Mouse (Mus musculus): ENCODE measurements around the gene Slc45a2. TPM values are rescaled to one million over a fixed set of nuclear protein-coding genes. Genes with fewer than 3 reads are reported as not detected.

Gene Slc45a2
- polyA plus RNA-seq, 1 experiment = not detected

- H3ac ChIP-seq (ENCODE audit: control insufficient read depth, insufficient read length) = no peak overlapping the region
- H3K36me3 ChIP-seq (ENCODE audit: control insufficient read depth, insufficient read depth) = no peaks in the 10 kb centered on the region
- no peak overlapping the region for H3K4me2 ChIP-seq (ENCODE audit: low read depth)
- H3K4me3 ChIP-seq = no peak overlapping the region
- no peaks in the 10 kb centered on the region for H3K27me3 ChIP-seq (ENCODE audit: control insufficient read depth, insufficient read depth, insufficient read length)
- TF ChIP-seq E2F4 (IDR thresholded peaks at IDR 0.05; ENCODE audit: insufficient read depth) = no peak
- no peak for TF ChIP-seq USF1 (IDR thresholded peaks at IDR 0.05; ENCODE audit: low read depth)
- no peak for TF ChIP-seq SRF (IDR thresholded peaks at IDR 0.05; ENCODE audit: control insufficient read depth, insufficient read length, low read depth)
- no peak for TF ChIP-seq CEBPB (IDR thresholded peaks at IDR 0.05; ENCODE audit: insufficient read depth, poor library complexity, severe bottlenecking)
- no peak for TF ChIP-seq MYOG (IDR thresholded peaks at IDR 0.05; ENCODE audit: control insufficient read depth in 1 of 3, insufficient read depth in 1 of 3, insufficient read length in 2 of 3, low read depth in 2 of 3)
- no peak for TF ChIP-seq MAX (IDR thresholded peaks at IDR 0.05; ENCODE audit: low read depth)
- no peak for TF ChIP-seq TCF12 (IDR thresholded peaks at IDR 0.05; ENCODE audit: insufficient read depth, poor library complexity, severe bottlenecking)
- no peak for TF ChIP-seq MYOD1 (IDR thresholded peaks at IDR 0.05; ENCODE audit: control insufficient read depth in 1 of 3, insufficient read length in 2 of 3, low read depth in 2 of 3)
- TF ChIP-seq POLR2AphosphoS2 (IDR thresholded peaks at IDR 0.05; ENCODE audit: insufficient read length, low read depth) = no peak
- no peak for TF ChIP-seq TCF3 (IDR thresholded peaks at IDR 0.05; ENCODE audit: insufficient read length, low read depth)
- no peak for TF ChIP-seq REST (IDR thresholded peaks at IDR 0.05; ENCODE audit: insufficient read depth, insufficient read length)
- no peak for TF ChIP-seq POLR2A (IDR thresholded peaks at IDR 0.05; ENCODE audit: insufficient read length, low read depth)
- no peaks in the 10 kb centered on the region for H3K79me2 ChIP-seq (ENCODE audit: control insufficient read depth, insufficient read depth)
Measured at GRCm38 (mm10) chr15:11067891-11068290, 67.4 kb downstream of the Slc45a2 start.

GRCm38 (mm10) chr15:11075726-11076361 is 75.3 kb downstream of the Slc45a2 start:
- no peaks in the 10 kb centered on the region for H3K27me3 ChIP-seq (ENCODE audit: control insufficient read depth, insufficient read depth, insufficient read length)
- H3K79me2 ChIP-seq (ENCODE audit: control insufficient read depth, insufficient read depth) = no peaks in the 10 kb centered on the region
- no peak overlapping the region for H3K4me3 ChIP-seq
- TF ChIP-seq MAX (IDR thresholded peaks at IDR 0.05; ENCODE audit: low read depth) (no peak), SRF (IDR thresholded peaks at IDR 0.05; ENCODE audit: control insufficient read depth, insufficient read length, low read depth) (no peak), MYOG (IDR thresholded peaks at IDR 0.05; ENCODE audit: control insufficient read depth in 1 of 3, insufficient read depth in 1 of 3, insufficient read length in 2 of 3, low read depth in 2 of 3) (no peak), CEBPB (IDR thresholded peaks at IDR 0.05; ENCODE audit: insufficient read depth, poor library complexity, severe bottlenecking) (no peak), REST (IDR thresholded peaks at IDR 0.05; ENCODE audit: insufficient read depth, insufficient read length) (no peak), TCF3 (IDR thresholded peaks at IDR 0.05; ENCODE audit: insufficient read length, low read depth) (no peak), E2F4 (IDR thresholded peaks at IDR 0.05; ENCODE audit: insufficient read depth) (no peak), POLR2AphosphoS2 (IDR thresholded peaks at IDR 0.05; ENCODE audit: insufficient read length, low read depth) (no peak), TCF12 (IDR thresholded peaks at IDR 0.05; ENCODE audit: insufficient read depth, poor library complexity, severe bottlenecking) (no peak)
- no peak overlapping the region for H3K4me2 ChIP-seq (ENCODE audit: low read depth)
- H3K36me3 ChIP-seq (ENCODE audit: control insufficient read depth, insufficient read depth) = no peaks in the 10 kb centered on the region
- H3ac ChIP-seq (ENCODE audit: control insufficient read depth, insufficient read length) = no peak overlapping the region

Other genes with a start within 250 kb of the Slc45a2 start
- 77.5 TPM for gene C1qtnf3, start 48.4 kb upstream of the Slc45a2 start, polyA plus RNA-seq (2012; fragmentation: generic; extraction: Trizol)
- gene Amacr, start 19.0 kb upstream of the Slc45a2 start, polyA plus RNA-seq (2012; fragmentation: generic; extraction: Trizol) = 61.7 TPM
- gene Rxfp3, start 37.3 kb downstream of the Slc45a2 start, polyA plus RNA-seq (2012; fragmentation: generic; extraction: Trizol) = 0.02 TPM
- gene Adamts12, start 64.1 kb downstream of the Slc45a2 start, polyA plus RNA-seq (2012; fragmentation: generic; extraction: Trizol) = 0.55 TPM

Measured in myocyte (in vitro differentiated cells).